Mouse (Mus musculus): ENCODE data around the gene Gm21983. TPM values are rescaled to one million over a fixed set of nuclear protein-coding genes. Genes with fewer than 3 reads are reported as not detected.

Gm21983 gene
- 0.62 TPM in 1 of 2 replicates, not detected in the other for polyA plus RNA-seq (2012; rRNA removed; ENCODE audit: low replicate concordance)

DNA sequence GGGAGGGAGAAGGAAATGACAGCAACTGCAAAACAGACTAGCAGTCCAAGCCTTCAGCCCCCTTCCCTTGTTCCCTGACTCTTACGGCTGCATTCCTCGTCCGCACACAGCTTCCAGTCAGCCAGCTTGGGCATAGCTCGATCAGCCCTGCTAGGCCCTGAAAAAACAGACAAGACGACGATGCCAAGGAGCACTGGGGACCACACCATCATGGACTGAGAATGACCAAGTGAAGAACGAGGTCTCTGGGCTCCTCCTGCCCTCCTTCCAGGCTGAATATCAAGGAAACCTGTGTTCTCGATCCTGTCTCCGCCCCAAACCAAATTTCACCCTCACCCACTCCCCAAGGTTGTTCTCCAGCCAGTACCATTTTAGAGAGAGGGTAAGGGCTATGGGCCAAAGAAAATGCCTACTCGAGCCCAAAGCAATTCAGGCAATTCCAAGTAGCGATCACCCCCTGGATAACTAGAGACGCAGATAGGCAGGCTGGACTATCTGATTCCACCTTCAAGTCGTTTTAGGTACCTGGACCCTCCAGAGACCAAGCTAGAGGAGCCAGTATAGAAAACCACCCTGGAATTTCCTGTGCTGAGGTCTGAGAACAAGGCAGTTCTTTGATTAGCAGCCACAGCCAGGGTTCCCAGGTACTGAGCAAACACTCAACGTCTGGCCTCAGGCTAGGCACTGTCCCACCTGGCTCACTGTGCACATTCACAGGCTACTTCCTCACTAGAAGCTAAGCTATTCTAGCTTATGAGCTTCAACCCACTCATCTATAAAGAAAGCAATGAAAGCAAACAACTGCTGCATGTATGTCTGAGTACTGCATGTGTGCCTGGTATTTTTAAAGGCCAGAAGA is at the start of gene Gm21983, which contains the start of gene Mia:
Gene Gm21983 (minus strand): TSS at position 250 of the 859 bp plus-strand sequence.
Gene Mia (minus strand): TSS at position 321 of the 859 bp plus-strand sequence.

DNA sequence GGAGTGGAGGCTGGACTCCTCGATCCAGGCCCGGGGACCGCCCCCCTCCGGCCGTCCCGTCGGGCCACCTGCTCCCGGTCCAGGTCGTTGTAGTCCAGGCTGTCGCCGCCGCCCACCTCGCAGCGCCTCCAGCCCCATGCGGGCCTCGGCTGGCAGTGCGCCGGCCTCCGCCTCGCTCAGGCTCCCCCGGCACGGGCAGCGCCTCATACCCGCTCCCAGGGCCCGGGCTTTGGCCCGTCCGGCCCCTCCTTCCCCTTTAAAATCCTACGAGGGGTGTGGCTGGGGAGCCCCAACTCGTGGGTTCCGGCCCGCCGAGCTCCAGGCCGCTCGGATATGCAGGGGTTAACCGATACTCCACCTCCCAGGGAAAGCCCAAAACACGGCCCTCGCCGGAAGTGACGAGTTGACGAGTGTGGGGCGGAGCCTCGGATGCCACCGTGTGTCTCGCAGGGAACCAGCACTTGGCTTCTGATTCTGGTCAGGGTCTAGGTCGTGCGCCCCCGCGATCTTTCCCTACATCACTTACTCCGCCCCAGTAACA is 47.5 kb upstream of the Gm21983 start, which contains the start of gene Itpkc:
Gene Itpkc (minus strand): TSS at position 381 of the 541 bp plus-strand sequence.

DNA sequence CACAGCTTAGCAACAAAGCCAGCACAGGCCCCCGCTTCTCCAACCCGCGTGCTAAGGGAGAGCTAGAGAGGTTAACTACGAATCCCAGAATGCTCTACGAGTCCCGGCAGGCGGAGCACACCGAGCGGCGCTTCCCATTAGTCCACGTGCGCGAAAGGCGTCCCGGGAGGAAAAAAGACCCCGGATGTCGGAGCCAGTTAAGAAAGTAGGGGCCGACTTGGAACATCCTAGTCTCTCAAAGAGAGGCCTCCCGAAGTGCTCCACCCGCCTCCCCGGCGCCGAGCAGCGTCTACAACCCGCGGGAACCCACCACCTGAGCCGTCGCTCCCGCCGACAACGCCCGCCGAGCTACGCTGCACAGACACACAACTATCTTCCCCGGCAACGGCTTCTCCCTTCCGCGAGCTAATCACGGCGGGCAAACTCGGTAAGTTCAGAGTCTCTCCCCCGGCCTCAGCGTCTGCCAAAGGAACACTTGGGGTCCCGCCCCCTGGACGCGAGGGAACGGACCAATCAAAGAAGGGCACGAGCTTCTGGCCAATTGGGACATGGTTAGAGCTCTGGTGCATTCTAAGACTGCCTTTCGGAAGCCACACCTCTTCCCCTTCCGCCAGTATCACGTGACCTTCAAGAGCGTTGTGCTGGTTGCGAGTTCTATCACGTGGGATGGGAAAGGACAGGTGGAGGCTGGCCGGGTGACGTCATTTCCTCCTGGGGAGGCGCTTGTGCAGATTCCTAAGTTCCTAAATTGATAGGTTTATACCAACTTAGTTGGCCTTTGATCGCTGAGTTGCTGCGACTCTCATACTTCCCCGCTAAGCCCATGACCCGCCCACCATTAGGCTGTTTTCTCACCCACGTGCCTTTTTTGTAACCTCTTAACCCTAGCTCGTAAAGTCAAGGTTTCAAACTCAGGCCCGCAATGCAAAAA is 15.1 kb upstream of the Gm21983 start, which contains the start of the genes BC024978 and Snrpa:
Gene BC024978 (plus strand): TSS at position 101 of the 931 bp plus-strand sequence.
Gene Snrpa (minus strand): TSS at position 591 of the 931 bp plus-strand sequence.

DNA sequence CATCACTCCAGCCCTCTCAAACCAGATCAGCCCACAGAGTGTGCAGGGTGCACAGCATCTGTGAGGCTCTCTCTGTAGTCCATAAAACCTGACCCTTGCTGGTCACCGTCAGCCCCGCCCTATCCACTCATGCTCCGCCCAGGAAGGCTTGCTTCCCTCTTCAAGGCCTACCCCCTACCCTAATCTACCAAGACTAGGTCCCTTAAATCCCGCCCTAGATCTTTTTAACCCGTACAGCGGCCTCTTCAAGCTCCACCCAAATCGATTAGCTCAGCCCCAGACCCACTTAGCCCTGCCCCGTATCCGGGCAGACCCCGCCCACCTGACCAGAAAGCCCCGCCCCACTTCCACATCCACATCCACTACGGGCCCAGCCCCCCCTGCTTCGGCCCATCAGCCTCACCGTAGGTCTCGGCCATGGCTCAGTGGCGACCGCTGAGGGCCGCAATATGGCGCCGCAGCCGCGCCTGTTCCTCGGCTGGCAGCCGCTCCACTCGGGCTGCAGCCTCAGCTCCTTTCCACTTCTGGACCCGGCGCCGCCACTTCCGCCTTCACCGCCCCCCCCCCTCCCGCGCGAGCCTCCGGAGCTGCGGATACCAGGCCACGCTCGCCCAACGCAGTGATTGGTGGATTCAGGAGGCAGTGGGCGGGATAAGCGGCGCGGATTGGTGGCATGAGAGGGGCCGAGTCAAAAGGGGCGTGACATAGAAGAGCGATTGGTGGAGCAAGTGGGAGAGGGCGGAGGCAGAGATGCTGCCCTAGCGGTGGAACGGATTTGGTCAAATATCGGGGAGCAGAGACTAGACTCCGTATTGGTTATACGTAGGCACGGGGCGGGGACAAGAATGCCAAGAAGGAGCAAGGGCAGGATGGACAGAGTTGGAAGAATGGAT is 2.3 kb downstream of the Gm21983 start, which contains the start of gene Rab4b:
Gene Rab4b (minus strand): TSS at position 573 of the 893 bp plus-strand sequence.

DNA sequence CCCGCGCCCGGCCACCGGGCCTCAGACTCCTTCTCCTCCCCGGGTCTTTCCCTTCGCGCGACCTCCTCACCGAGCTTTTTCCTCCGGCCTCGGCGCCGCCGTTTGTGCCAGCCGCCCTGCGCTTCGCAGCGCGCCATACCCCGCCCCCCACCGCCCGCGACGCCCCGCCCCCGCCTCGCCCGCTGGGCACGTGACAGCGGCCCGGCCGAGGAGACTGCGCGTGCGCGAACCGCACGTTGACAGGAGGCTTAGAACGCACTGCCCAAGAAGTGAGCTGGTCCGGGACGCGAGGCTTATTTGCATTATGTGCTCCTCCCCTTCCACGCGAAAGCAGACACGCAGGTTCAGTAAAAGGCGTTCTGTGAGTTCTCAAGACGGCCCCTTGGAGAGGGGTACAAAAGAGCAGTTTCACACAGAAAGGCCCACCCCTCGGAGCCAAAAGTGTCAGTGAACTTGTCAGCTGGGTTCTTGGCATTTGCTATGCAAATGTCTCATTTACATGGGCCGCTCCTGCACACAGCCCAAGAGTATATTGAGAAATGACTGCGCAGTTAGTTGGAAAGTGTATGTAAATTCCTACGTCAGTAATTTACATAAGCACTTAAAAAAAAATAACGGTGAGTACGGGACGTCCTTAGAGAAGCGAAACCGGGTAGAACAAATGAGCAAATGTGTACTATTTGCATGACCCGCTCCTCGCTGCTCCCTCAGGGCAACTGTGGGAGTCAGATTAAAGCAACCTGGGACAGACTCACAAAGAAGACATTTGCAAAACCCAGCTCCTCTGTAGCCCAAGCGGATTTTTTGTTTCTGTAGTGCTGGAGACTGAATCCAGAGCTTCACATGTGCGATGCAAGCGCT is 14.0 kb downstream of the Gm21983 start, which contains the start of gene Egln2:
Gene Egln2 (minus strand): TSS at position 189 of the 861 bp plus-strand sequence.

DNA sequence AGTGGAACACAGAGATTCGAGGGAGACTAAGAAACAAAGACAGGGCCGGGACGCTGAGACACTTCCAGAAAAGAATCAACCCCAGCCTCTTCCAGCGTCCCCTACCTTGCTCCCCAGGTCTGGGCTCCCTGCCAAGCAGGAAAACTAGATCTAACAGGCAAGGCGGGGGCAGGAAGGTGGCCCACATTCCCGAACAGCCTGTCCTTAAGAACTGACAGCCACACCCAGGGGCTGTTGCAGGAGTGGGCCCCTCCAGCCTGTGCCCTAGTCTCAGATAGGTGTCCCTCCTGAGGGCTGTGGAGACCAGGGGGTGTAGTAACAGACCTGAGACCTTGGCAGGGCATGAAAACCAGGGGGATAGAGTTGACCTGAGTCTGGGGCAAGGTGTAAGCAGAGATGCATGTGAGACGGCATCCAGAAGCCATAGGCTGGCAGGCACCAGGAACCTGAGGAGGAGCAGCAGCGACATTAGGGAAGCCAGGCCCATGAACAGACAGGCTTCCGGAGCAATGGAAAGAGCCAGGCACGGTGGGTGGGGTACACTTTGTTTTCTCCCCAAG is 27.6 kb downstream of the Gm21983 start, which contains the start of gene Cyp2t4:
Gene Cyp2t4 (plus strand): TSS at position 510 of the 560 bp plus-strand sequence.

DNA sequence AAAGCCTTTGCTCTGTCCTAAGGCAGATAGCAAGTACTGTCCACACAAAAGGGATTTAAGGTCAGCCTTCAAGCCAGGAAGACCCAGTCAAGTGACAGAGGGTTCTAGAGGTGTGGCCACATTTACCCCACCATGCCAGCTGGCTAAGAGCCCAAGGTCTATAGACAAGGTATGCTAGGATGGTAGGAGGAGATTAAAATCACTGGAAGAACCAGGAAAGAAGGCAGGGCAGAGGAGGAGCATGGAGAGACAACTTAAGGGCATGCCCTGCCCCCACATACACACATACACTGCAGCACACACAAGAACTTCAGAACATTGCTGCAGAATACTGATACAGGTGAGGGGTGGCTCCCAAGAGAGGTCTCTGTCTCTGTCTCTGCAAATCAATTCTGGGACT is 61.2 kb downstream of the Gm21983 start, which contains the start of gene Cyp2f2:
Gene Cyp2f2 (plus strand): TSS at position 234 of the 400 bp plus-strand sequence.

Other genes starting within 250 kb of the Gm21983 start
- not detected in 2 replicates for gene Cyp2a22, start 241.7 kb downstream of the Gm21983 start, polyA plus RNA-seq (2012; rRNA removed; ENCODE audit: low replicate concordance)
- 0.11 and 0.57 TPM in 2 replicates for gene Cyp2a12, start 152.0 kb downstream of the Gm21983 start, polyA plus RNA-seq (2012; rRNA removed; ENCODE audit: low replicate concordance)
- gene Cyp2f2, start 61.2 kb downstream of the Gm21983 start, polyA plus RNA-seq (2012; rRNA removed; ENCODE audit: low replicate concordance): 0.44 and 0.50 TPM in 2 replicates
- gene Cyp2t4, start 27.4 kb downstream of the Gm21983 start, polyA plus RNA-seq (2012; rRNA removed; ENCODE audit: low replicate concordance): not detected in 2 replicates
- 73.0 and 128 TPM in 2 replicates for gene Egln2, start 14.3 kb downstream of the Gm21983 start, polyA plus RNA-seq (2012; rRNA removed; ENCODE audit: low replicate concordance)
- 69.3 and 96.8 TPM in 2 replicates for gene Rab4b, start 2.2 kb downstream of the Gm21983 start, polyA plus RNA-seq (2012; rRNA removed; ENCODE audit: low replicate concordance)
- gene Mia, start 71 bp upstream of the Gm21983 start, polyA plus RNA-seq (2012; rRNA removed; ENCODE audit: low replicate concordance): 0.79 and 4.3 TPM in 2 replicates
- gene BC024978, start 14.7 kb upstream of the Gm21983 start, polyA plus RNA-seq (2012; rRNA removed; ENCODE audit: low replicate concordance): 7.4 and 7.5 TPM in 2 replicates
- 149 and 193 TPM in 2 replicates for gene Snrpa, start 15.2 kb upstream of the Gm21983 start, polyA plus RNA-seq (2012; rRNA removed; ENCODE audit: low replicate concordance)
- 15.1 and 25.8 TPM in 2 replicates for gene Itpkc, start 47.6 kb upstream of the Gm21983 start, polyA plus RNA-seq (2012; rRNA removed; ENCODE audit: low replicate concordance)
- 46.2 and 78.2 TPM in 2 replicates for gene Coq8b, start 51.9 kb upstream of the Gm21983 start, polyA plus RNA-seq (2012; rRNA removed; ENCODE audit: low replicate concordance)
- gene Numbl, start 77.3 kb upstream of the Gm21983 start, polyA plus RNA-seq (2012; rRNA removed; ENCODE audit: low replicate concordance): 10.6 and 11.3 TPM in 2 replicates
- gene Ltbp4, start 156.6 kb upstream of the Gm21983 start, polyA plus RNA-seq (2012; rRNA removed; ENCODE audit: low replicate concordance): 133 and 135 TPM in 2 replicates
- gene Shkbp1, start 174.9 kb upstream of the Gm21983 start, polyA plus RNA-seq (2012; rRNA removed; ENCODE audit: low replicate concordance): 102 and 115 TPM in 2 replicates
- gene Gm20479, start 176.3 kb upstream of the Gm21983 start, polyA plus RNA-seq (2012; rRNA removed; ENCODE audit: low replicate concordance): not detected in 2 replicates

Measured in duodenum, adult 2 months (tissue).